Mouse (Mus musculus) embryonic fibroblast, embryonic 13.5 days (primary cell): ENCODE data around the gene Tsr3.

Source experiments
- CTCF ChIP-seq: IDR thresholded peaks from 2 replicates; pipeline ENCODE4 v1.5.1; 2011; ENCODE audit warnings: mild to moderate bottlenecking, control low read depth, low read length, moderate library complexity, borderline replicate concordance; ENCODE audit not compliant: insufficient read depth
- POLR2A ChIP-seq: IDR thresholded peaks from 2 replicates; pipeline ENCODE4 v1.6.1; 2011; ENCODE audit warnings: low read depth, mild to moderate bottlenecking, control low read depth, low read length, moderate library complexity

- TF ChIP-seq CTCF (no peak), POLR2A (no peak)
Measured at GRCm38 (mm10) chr17:25211705-25212104, 28.3 kb upstream of the Tsr3 start.
